Mouse (Mus musculus): ENCODE data around the gene Tlk1.

- no peak for TF ChIP-seq CTCF (IDR thresholded peaks at IDR 0.05; ENCODE audit: low read depth, low read length)
- no peak for TF ChIP-seq POLR2A (IDR thresholded peaks at IDR 0.05; ENCODE audit: borderline replicate concordance, low read depth, low read length)
These were observed 25.1 kb downstream of the Tlk1 start for GRCm38 (mm10) chr2:70800396-70800795.
